27 mouse cellular contexts compared by ENCODE assay signal in the genomic region with DNA sequence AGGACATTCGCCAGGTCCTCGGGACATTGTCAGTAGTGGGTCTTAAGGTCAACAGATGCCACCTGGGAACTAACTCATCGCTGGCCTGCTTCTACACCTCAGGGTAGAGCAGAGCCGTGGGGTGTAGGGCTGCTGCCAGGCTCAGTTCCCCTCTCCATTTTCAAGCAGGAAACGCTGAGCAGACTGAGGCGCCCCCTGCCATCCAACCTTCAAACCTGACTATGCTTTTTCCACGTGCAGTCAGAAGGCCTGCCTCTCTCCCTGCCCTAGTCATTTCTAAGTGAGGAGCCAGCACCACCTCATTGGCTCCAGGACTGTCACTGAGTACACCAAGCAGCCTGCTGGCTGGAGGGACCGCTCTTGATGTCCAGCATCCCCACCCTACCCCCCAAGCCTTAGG. TPM values are rescaled to one million over a fixed set of nuclear protein-coding genes. Genes with fewer than 3 reads are reported as not detected.
DNase-seq lines count a peak whose midpoint lies in the region; ATAC-seq and TF ChIP-seq lines count a peak whose summit lies in the region.
"Had no signal": no experiment of that assay in that cellular context is flagged by ENCODE, and none has a peak within 500 bp of the region (broad histone marks: within the 10 kb centered on the region; RNA-seq: fewer than 3 reads in every experiment).

No protein-coding gene starts in this region.

- peak overlapping the region; percentile 64 for H3K9ac ChIP-seq in liver, adult 2 months (ENCODE audit: low read depth, low read length)
- no peak overlapping the region for H3K9ac ChIP-seq in liver, embryonic 11.5 days (ENCODE audit: low read depth, low read length)
- H3K9ac ChIP-seq: heart, embryonic 15.5 days; kidney, embryonic 15.5 days; liver, postnatal 0 days; neural tube, embryonic 13.5 days; stomach, embryonic 15.5 days had no signal

- H3K27me3 ChIP-seq in liver, adult 2 months (ENCODE audit: control insufficient read depth, insufficient read depth, low read length): no peaks in the 10 kb centered on the region
- no peaks in the 10 kb centered on the region for H3K27me3 ChIP-seq in liver, embryonic 11.5 days (replicated peaks; ENCODE audit: control insufficient read depth, insufficient read depth, low read length)
- H3K27me3 ChIP-seq: heart, embryonic 15.5 days; kidney, embryonic 15.5 days; neural tube, embryonic 13.5 days; stomach, embryonic 15.5 days had no signal

- WGBS in liver, adult 2 months: 60% methylated on average over 8 of the region's 8 CpGs
- WGBS in liver, embryonic 11.5 days: 74% methylated on average over 8 of the region's 8 CpGs

- H3K36me3 ChIP-seq in liver, adult 2 months (ENCODE audit: control insufficient read depth, insufficient read depth, low read length): no peaks in the 10 kb centered on the region
- no peaks in the 10 kb centered on the region for H3K36me3 ChIP-seq in liver, embryonic 11.5 days (ENCODE audit: control insufficient read depth, insufficient read depth, low read length)
- H3K36me3 ChIP-seq: heart, embryonic 15.5 days; kidney, embryonic 15.5 days; neural tube, embryonic 13.5 days; stomach, embryonic 15.5 days had no signal

- H3K27ac ChIP-seq in liver, adult 2 months (replicated peaks; ENCODE audit: insufficient read depth, low read depth, low read length): peak overlapping the region; percentile 94
- no peak overlapping the region for H3K27ac ChIP-seq in liver, embryonic 11.5 days (ENCODE audit: low read depth, low read length)
- H3K27ac ChIP-seq: heart, embryonic 15.5 days; kidney, embryonic 15.5 days; left cerebral cortex, adult 2 months; macrophage; neural tube, embryonic 13.5 days; stomach, embryonic 15.5 days had no signal

- H3K4me1 ChIP-seq in liver, adult 2 months (ENCODE audit: control insufficient read depth, insufficient read depth, low read length): peaks cover 60% of the 10 kb centered on the region
- H3K4me1 ChIP-seq in liver, embryonic 11.5 days (replicated peaks; ENCODE audit: control insufficient read depth, insufficient read depth, low read length): peaks cover 19% of the 10 kb centered on the region

- no peak for TF ChIP-seq CTCF in liver, adult 2 months (IDR thresholded peaks at IDR 0.05; ENCODE audit: low read depth, low read length)

- H3K4me2 ChIP-seq in liver, embryonic 11.5 days: no peak overlapping the region
- H3K4me2 ChIP-seq: heart, embryonic 15.5 days; kidney, embryonic 15.5 days; neural tube, embryonic 13.5 days; stomach, embryonic 15.5 days had no signal

- peak; percentile 49 to 59 for DNase-seq in cerebellum, postnatal 10 days
- no peak for DNase-seq in cerebellum, postnatal 25 days
- DNase-seq in liver, adult 2 months (ENCODE audit: extremely low read depth, low read depth, low spot score): no peak
- DNase-seq in liver, embryonic 11.5 days (ENCODE audit: low spot score): no peak
- DNase-seq in thymus, postnatal 0 days (ENCODE audit: low spot score): peak; percentile 41
- no peak for DNase-seq in thymus, adult 18-20 months
- DNase-seq in thymus, postnatal 4 days: peak; percentile 46
- DNase-seq in ovary, adult 18-20 months (ENCODE audit: low spot score): no peak
- DNase-seq: adrenal gland, adult 8-10 months; cerebellum, adult 18-20 months; cerebellum, postnatal 36 days; gastrocnemius, postnatal 14 days; heart, postnatal 4 days; liver; liver, postnatal 0 days had no signal

- no peaks in the 10 kb centered on the region for H3K9me3 ChIP-seq in liver, embryonic 11.5 days (ENCODE audit: control insufficient read depth, low read length)
- H3K9me3 ChIP-seq: heart, embryonic 15.5 days; kidney, embryonic 15.5 days; neural tube, embryonic 13.5 days; stomach, embryonic 15.5 days had no signal

- H3K79me2 ChIP-seq in liver, adult 2 months (ENCODE audit: control insufficient read depth, insufficient read depth, low read length): peaks cover 27% of the 10 kb centered on the region

- TF ChIP-seq POLR2A in liver, adult 2 months (IDR thresholded peaks at IDR 0.05; ENCODE audit: extremely low read depth, insufficient read depth, low read length): no peak

- no peak for ATAC-seq in liver, embryonic 11.5 days (replicated peaks; ENCODE audit: low FRiP score)
- ATAC-seq: activated CD4-positive, CD25-positive, alpha-beta regulatory T cell, adult 4 months; forebrain, embryonic 14.5 days; hindbrain, embryonic 16.5 days; intestine, embryonic 16.5 days; lung, postnatal 0 days had no signal

- no peak overlapping the region for H3K4me3 ChIP-seq in liver, adult 2 months (ENCODE audit: insufficient read depth, low read depth, low read length)
- no peak overlapping the region for H3K4me3 ChIP-seq in liver, embryonic 11.5 days (ENCODE audit: low read depth, low read length)
- H3K4me3 ChIP-seq: heart, embryonic 15.5 days; kidney, embryonic 15.5 days; left cerebral cortex, adult 2 months; myocyte; neural tube, embryonic 13.5 days; stomach, embryonic 15.5 days had no signal

RNA-seq across cellular contexts. Expression of a gene that starts 29.3 kb away (rescaled TPM):
- 53.6 and 63.8 TPM in 2 replicates for total RNA-seq in liver, adult 2 months (2014; rRNA removed)
- 156 and 257 TPM in 2 replicates for polyA plus RNA-seq in liver, adult 2 months (2012; rRNA removed)
- polyA plus RNA-seq in liver, embryonic 11.5 days (2014; fragmentation: Nextera tagmentation; extraction: Ambion mirVana): 65.4 and 76.9 TPM in 2 replicates
- polyA plus RNA-seq in thymus, postnatal 0 days (2015; fragmentation: Nextera tagmentation; extraction: Ambion mirVana): 88.6 and 89.5 TPM in 2 replicates

Comparison
In these comparisons a context has a peak if more than half of its experiments do, and no peak if none do; other contexts are left out.
1. DNase-seq: peak in cerebellum, postnatal 10 days (2 of 2), thymus, postnatal 0 days (single experiment) and thymus, postnatal 4 days (single experiment); none in cerebellum, postnatal 25 days (0 of 2), liver, adult 2 months (single experiment), liver, embryonic 11.5 days (single experiment), thymus, adult 18-20 months (0 of 2) and ovary, adult 18-20 months (single experiment).